Mouse (Mus musculus) embryonic stem cell, embryonic (primary cell): ENCODE data around the gene Rab44.

Experiments
- CTCF ChIA-PET, 4 experiments: fragments of 300-600 bp in 2 of 4; fragments of 350-600 bp in 2 of 4; sonication (Branson Sonifier 250); formaldehyde crosslinking; loops; one replicate each; lab custom pipeline; 2022; ENCODE audit warnings: inconsistent platforms in 2 of 4; lab: Charles Lee
- POLR2A ChIA-PET, 4 experiments: fragments of 300-600 bp in 2 of 4; fragments of 350-600 bp in 2 of 4; sonication (Branson Sonifier 250); formaldehyde crosslinking; loops; one replicate each; lab custom pipeline; 2022; ENCODE audit warnings: antibody characterized with exemption in 4 of 4, inconsistent platforms in 1 of 4; lab: Charles Lee

Rab44 gene

GRCm38 (mm10) chr17:29162334-29162733 is 48.4 kb downstream of the Rab44 start:
- POLR2A ChIA-PET = interaction anchor here in 2 of 4 experiments (0.8 to 10.9 kb wide), 7 partner anchors 20 to 283 kb away, joined by 3 to 112 read pairs (median 4); no protein-coding TSS in a partner anchor

GRCm38 (mm10) chr17:29164469-29165111 is 50.6 kb downstream of the Rab44 start:
- POLR2A ChIA-PET = interaction anchor here (0.6 to 4.6 kb wide), 31 partner anchors 8 to 208 kb away, joined by 3 to 31 read pairs (median 4); partner anchors contain the start of genes Cdkn1a (in 1 of the 4) and Srsf3 (in 1 of the 4)
- CTCF ChIA-PET = interaction anchor here in 3 of 4 experiments (0.5 to 1.2 kb wide), 7 partner anchors 35 to 116 kb away, joined by 3 to 18 read pairs (median 4); no protein-coding TSS in a partner anchor

More at GRCm38 (mm10) chr17:29162334-29162733, 48.4 kb downstream of the Rab44 start:
- CTCF ChIA-PET = interaction anchor here in 2 of 4 experiments (0.6 to 1.0 kb wide), 2 partner anchors 9 to 80 kb away, joined by 3 to 4 read pairs; no protein-coding TSS in a partner anchor

GRCm38 (mm10) chr17:29165452-29165851 is 51.5 kb downstream of the Rab44 start:
- POLR2A ChIA-PET = interaction anchor here (0.5 to 4.6 kb wide), 38 partner anchors 9 to 840 kb away, joined by 3 to 31 read pairs (median 4); partner anchors contain the start of genes Cdkn1a (in 1 of the 4), Mtch1 (in 1 of the 4) and Srsf3 (in 1 of the 4)
- CTCF ChIA-PET = interaction anchor here (0.5 to 1.3 kb wide), 7 partner anchors 34 to 206 kb away, joined by 3 to 17 read pairs (median 3); no protein-coding TSS in a partner anchor

DNA sequence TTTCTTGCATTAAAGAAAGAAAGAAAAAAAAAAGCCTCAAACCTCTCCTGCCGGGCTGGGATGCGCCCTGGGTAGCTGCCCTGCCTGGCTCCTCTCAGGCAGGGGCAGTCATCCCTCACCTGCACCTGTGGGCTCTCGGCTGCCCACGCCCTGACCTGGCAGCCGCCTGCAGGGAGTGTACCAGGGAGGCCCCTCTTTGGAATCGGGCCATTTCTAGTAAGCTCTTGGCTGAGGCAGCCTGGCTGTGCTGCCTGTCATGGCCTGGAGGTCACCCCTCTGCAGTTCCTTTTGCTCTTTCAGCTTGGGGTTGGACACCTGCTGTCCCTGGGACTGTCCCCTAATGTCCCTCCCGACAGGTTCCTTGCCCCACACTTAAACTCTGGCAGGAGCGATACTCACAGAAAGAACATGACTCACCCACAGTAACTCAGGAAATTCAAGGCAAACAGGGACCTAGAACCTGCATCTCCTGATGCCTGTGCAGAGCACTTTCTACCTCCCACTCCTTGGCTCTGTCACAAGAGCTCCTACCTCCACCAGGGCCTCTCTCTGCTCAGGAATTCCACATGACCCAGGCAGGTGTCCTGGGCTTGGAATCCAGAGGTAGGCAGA is 52.1 kb downstream of the Rab44 start:
- CTCF ChIA-PET = interaction anchor here (0.5 to 1.3 kb wide), 12 partner anchors 33 to 215 kb away, joined by 3 to 6 read pairs (median 3); no protein-coding TSS in a partner anchor
- POLR2A ChIA-PET = interaction anchor here in 3 of 4 experiments (0.5 to 4.6 kb wide), 44 partner anchors 10 to 839 kb away, joined by 3 to 31 read pairs (median 4); partner anchors contain the start of genes Cdkn1a (in 1 of the 3), Mtch1 (in 1 of the 3) and Srsf3 (in 1 of the 3)

DNA sequence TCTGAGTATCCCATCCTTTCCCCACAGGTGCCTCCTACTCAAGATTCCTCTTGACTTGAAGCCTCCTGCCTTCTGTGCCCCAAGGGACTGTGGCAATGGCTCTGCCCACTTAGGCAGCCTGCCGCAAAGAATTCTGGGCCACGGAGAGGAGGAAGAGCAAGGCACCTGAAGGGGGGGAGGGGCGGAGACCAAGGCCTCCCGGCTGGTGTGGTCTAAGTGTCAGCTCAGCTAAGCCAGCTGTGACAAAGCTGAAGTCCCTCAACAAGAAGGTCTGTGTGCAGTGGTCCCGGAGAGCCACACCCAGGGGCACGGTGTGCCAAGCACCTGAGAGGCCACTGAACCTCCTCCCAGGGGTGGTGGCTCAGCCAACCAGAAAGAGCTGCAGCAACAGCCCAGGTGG is 53.4 kb downstream of the Rab44 start:
- ChIA-PET CTCF (interaction anchor here in 2 of 4 experiments (0.5 to 1.5 kb wide), 7 partner anchors 74 to 204 kb away, joined by 3 to 6 read pairs (median 4); no protein-coding TSS in a partner anchor), POLR2A (interaction anchor here in 3 of 4 experiments (0.7 to 5.5 kb wide), 18 partner anchors 10 to 135 kb away, joined by 3 to 33 read pairs (median 4); partner anchors contain the start of genes Cdkn1a (in 1 of the 3), Ppil1 (in 1 of the 3) and Srsf3 (in 1 of the 3))

DNA sequence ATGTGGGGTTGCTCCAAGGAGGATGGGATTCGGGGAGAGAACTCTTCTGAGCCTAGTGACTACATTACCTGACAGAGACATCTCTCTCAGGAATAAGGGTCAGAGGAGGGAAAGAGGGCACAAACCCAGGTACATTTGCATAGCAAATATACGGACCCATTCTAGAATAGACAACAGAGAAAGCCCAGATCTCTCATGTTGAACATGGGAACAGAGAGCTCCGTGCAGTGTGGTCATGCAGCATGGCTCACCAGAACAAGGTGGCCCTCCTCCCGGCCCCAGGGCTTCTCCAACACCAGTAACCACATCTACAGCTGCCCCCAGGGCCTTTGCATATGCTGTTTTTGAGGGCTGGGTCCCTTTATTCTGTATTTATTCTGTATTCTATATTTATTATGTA is 54.5 kb downstream of the Rab44 start:
- ChIA-PET CTCF (interaction anchor here in 1 of 4 experiments (0.7 to 1.2 kb wide), 3 partner anchors 13 to 78 kb away, joined by 3 read pairs; no protein-coding TSS in a partner anchor), POLR2A (interaction anchor here in 2 of 4 experiments (0.5 to 5.5 kb wide), 9 partner anchors 11 to 838 kb away, joined by 3 to 33 read pairs (median 6); partner anchors contain the start of gene Srsf3 (in 1 of the 2))

GRCm38 (mm10) chr17:29168996-29169601 is 55.2 kb downstream of the Rab44 start:
- ChIA-PET POLR2A (interaction anchor here in 3 of 4 experiments (0.5 to 5.5 kb wide), 13 partner anchors 10 to 125 kb away, joined by 3 to 49 read pairs (median 24); no protein-coding TSS in a partner anchor), CTCF (interaction anchor here in 3 of 4 experiments (0.6 to 4.0 kb wide), 9 partner anchors 9 to 209 kb away, joined by 3 to 53 read pairs (median 4); no protein-coding TSS in a partner anchor)

DNA sequence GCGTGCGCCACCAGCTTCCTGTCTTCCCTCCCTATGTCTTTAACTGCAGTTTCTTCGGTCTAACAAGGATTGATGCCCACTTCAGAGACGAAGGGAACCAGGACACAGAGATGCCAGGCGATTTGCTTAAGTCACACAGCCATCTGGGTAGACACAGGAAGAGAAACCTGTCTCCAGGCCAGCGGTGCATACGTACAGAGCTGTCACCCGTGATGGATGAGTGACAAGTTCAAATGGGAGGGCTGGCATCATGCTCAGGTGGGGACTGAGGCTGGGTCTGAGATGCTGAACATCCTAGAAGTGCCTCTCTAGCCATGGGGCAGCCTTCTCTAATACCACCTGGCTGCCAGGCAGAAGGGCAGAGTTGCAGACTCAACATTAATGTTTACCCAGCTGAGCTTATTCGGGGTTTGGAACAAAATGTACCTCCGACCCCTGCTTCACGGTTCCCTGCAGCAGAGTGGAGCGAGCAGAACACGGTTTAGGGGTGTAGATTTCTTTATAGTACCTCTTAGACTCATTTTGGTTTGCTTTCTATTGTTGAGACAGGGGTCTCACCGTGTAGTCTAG is 56.6 kb downstream of the Rab44 start:
- POLR2A ChIA-PET = interaction anchor here (0.6 to 5.5 kb wide), 67 partner anchors 10 to 471 kb away, joined by 3 to 49 read pairs (median 6); partner anchors contain the start of genes Ppil1 (in 2 of the 4), Srsf3 (in 2 of the 4) and Cdkn1a (in 1 of the 4)
- CTCF ChIA-PET = interaction anchor here (0.5 to 4.0 kb wide), 115 partner anchors 8 to 1830 kb away, joined by 3 to 53 read pairs (median 5); partner anchors contain the start of genes BC004004 (in 1 of the 4), Cdkn1a (in 1 of the 4), Cpne5 (in 1 of the 4) and Fgd2 (in 1 of the 4)

DNA sequence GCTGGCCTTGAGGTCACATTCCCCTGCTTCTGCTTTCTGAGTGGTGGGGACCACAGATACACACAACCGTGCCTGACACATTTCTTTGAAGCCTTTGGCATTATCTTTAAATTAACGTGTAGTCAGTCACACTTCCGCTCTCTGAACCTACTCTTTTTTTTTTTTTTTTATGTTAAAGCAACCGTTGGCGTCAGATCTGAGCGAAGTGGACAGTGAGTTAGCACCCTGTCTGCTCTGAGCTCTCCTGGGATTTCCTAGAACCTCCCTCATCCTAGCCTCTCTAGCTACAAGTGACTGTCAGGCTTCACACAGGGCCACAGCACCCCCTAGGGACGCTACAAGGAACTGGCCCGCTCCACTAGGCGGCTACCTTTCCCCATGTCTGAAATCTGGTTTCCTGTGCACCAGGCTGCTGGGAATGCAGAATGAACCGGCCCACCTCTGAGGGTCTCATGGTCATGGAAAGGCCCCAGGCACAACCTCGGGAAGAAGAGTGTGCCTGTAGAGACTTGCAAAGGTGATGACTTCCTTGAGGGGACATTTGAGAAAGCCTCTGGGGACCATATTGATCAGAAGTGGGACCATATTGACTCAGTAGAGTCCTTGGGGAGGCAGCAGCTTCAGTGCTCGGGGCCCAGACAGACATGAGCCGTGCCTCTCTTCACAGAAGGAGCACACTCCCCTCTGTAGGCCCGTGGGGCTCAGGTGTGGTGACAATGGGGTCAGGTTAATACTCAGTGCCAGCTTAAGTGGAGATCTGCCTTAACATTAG is 57.2 kb downstream of the Rab44 start:
- ChIA-PET CTCF (interaction anchor here (0.5 to 4.0 kb wide), 138 partner anchors 9 to 1830 kb away, joined by 3 to 53 read pairs (median 4); partner anchors contain the start of genes Fgd2 (in 2 of the 4), BC004004 (in 1 of the 4), Cdkn1a (in 1 of the 4) and Cpne5 (in 1 of the 4)), POLR2A (interaction anchor here (0.6 to 5.5 kb wide), 75 partner anchors 11 to 472 kb away, joined by 3 to 49 read pairs (median 5); partner anchors contain the start of genes Srsf3 (in 3 of the 4), Ppil1 (in 2 of the 4) and Cdkn1a (in 1 of the 4))

DNA sequence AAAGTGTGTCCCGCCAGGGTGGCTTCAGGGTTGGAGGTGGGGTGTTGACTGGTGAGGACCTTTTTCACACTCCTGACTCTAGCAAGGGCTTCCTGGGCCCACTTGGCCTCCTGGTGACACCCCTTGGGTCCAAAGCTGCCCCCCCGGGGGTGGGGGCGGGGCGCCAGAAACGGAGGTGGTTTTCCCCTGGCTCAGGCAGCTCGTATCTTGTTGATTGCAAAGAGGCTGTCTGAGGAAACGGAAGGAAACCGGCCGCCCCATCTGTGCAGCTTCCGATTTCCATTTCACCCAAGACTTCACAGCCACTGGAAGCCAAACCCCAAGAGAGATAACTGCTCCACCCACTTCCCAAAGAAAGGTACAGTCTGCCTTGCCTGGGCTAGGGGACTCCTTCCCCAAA is 58.1 kb downstream of the Rab44 start:
- CTCF ChIA-PET = interaction anchor here (0.5 to 4.0 kb wide), 53 partner anchors 9 to 348 kb away, joined by 3 to 53 read pairs (median 6); partner anchors contain the start of genes Cdkn1a (in 1 of the 4), Cpne5 (in 1 of the 4) and Stk38 (in 1 of the 4)
- POLR2A ChIA-PET = interaction anchor here (0.6 to 5.5 kb wide), 49 partner anchors 11 to 618 kb away, joined by 3 to 49 read pairs (median 7); partner anchors contain the start of genes Srsf3 (in 3 of the 4), Cdkn1a (in 1 of the 4) and Ppil1 (in 1 of the 4)

DNA sequence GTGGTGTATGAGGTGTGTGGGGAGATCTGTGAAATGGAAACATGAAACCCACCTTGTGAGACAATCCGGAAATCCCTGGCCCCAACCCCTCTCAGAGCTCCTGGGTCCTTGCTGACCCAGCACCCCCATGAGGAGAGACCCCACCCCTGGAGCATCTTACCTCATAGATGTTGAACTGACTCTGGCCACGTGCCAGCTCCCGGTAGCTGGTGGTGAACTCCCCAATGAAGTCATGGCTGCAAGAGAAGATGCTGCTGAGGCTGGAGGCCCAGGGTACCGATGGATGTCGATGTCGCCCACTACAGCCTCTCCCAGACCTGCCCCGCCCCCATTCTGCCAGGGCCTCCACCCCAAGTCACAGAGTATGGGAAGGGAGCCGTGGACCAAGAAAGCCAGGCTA is 59.2 kb downstream of the Rab44 start:
- POLR2A ChIA-PET = interaction anchor here in 3 of 4 experiments (0.6 to 4.6 kb wide), 8 partner anchors 14 to 136 kb away, joined by 3 to 42 read pairs (median 6); no protein-coding TSS in a partner anchor
- CTCF ChIA-PET = interaction anchor here in 1 of 4 experiments (0.9 to 3.6 kb wide), 2 partner anchors 124 to 196 kb away, joined by 3 to 52 read pairs; no protein-coding TSS in a partner anchor

DNA sequence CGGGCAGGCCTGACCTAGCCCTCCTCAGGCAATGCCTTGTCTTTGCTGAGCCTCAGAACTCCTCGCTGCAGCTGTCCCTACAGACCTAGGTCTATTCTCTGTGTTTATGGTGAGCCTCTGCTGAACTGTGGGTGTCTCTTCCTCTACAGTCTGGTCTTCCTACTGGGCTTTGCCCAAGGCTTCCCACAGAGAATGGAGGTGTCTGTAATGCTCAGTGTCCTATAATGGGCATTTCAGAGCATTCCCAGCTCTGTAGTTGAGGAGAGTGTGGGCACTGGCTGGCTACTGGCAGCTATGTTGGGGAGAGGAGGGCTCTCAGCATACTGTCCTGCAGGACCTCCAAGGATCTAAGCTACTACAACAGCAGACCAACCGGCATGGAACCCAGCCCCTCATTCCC is 61.7 kb downstream of the Rab44 start:
- ChIA-PET CTCF (interaction anchor here in 3 of 4 experiments (0.6 to 4.3 kb wide), 10 partner anchors 38 to 234 kb away, joined by 3 to 33 read pairs (median 4); partner anchors contain the start of gene Mtch1 (in 1 of the 3)), POLR2A (interaction anchor here in 2 of 4 experiments (1.0 to 2.2 kb wide), 10 partner anchors 11 to 144 kb away, joined by 3 to 7 read pairs (median 5); partner anchors contain the start of gene Srsf3 (in 1 of the 2))

DNA sequence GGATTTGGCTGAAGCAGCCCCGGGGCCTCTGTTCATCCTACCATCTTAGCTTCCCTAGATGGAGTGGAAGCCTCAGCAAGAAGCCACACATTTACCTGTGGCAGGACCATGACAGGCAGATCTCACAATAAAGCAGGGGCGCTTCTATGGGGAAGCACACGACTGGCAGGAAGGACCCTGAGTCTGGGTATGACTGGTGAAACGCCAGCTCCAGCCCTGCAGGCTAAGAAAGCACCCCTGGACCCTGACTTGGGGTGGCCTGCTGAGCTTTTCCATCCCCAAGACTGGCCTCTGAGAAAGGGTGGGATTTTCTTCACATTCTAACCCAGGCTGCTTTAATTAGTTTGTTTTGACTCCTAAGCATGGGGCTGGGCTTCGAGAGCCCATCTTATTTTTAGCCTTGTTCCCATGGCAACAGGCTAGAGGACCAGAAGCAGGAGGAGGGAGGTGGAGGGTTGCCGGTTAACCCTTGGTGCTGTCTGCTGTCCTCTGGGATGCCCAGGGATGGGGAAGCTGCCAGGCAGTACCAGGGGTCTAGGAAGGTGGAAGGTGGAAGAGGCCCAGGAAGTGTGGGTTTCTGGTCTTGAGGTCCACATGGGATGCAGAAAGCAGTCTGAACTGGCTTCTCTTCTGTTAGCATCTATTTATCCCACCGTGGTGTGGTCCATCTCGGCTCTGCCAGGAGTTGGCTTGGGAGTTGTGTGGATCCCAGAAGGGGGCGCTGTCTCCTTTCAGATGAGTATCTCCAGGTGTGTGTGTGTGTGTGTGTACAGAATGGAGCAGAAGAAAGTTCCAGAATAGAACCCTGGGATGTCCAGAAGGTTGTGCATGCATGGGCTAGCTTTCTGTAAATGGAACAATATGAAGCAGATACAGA is 62.7 kb downstream of the Rab44 start:
- POLR2A ChIA-PET = interaction anchor here in 2 of 4 experiments (0.5 to 2.2 kb wide), 7 partner anchors 47 to 254 kb away, joined by 3 to 7 read pairs (median 3); no protein-coding TSS in a partner anchor
- CTCF ChIA-PET = interaction anchor here (0.6 to 4.3 kb wide), 11 partner anchors 17 to 233 kb away, joined by 3 to 33 read pairs (median 4); partner anchors contain the start of gene Mtch1 (in 1 of the 4)

DNA sequence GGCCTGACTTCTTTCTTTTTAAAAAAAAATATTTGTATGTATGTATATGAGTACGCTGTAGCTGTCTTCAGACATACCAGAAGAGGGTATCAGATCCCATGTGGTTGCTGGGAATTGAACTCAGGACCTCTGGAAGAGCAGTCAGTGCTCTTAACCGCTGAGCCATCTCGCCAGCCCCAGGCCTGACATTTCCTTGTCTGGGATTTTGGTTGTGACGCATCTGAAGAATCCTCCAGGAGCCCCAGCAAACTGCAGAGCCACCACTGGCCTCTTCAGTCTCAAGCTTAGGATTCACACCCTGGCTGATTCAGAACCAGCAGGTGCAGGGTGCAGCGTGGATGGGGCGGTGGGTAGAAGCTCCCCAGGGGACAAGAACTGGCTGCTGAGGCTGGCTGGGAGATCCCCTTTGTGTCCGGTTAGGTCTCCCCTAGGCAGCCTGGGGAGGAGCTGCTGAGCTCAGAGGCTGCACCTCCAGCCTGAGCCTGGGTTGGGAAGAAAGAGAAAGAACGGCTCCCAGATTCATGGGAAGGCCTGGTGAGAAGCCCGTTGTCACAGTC is 64.6 kb downstream of the Rab44 start:
- ChIA-PET CTCF (interaction anchor here (0.6 to 4.3 kb wide), 20 partner anchors 9 to 334 kb away, joined by 3 to 33 read pairs (median 4); partner anchors contain the start of gene Cpne5 (in 1 of the 4)), POLR2A (interaction anchor here in 3 of 4 experiments (0.6 to 2.5 kb wide), 12 partner anchors 11 to 168 kb away, joined by 3 to 12 read pairs (median 4); no protein-coding TSS in a partner anchor)
